Mouse (Mus musculus) thymus, postnatal 0 days (tissue): ENCODE measurements around the gene Styx. TPM values are rescaled to one million over a fixed set of nuclear protein-coding genes. Genes with fewer than 3 reads are reported as not detected.

Experiments used
- DNase-seq: peaks from one replicate; pipeline ENCODE4 v3.0.0-alpha.2; 2015; ENCODE audit warnings: low spot score
- polyA plus RNA-seq: library from polyadenylated mRNA; unstranded; fragments of >200 nt; fragmentation: Nextera tagmentation; extraction: Ambion mirVana; gene quantifications from 2 replicates; pipeline ENCODE4 v1.2.1, GENCODE M21; 2015

The Styx gene
- polyA plus RNA-seq, 1 experiment from 2014 or later, result 82.0 TPM

DNA sequence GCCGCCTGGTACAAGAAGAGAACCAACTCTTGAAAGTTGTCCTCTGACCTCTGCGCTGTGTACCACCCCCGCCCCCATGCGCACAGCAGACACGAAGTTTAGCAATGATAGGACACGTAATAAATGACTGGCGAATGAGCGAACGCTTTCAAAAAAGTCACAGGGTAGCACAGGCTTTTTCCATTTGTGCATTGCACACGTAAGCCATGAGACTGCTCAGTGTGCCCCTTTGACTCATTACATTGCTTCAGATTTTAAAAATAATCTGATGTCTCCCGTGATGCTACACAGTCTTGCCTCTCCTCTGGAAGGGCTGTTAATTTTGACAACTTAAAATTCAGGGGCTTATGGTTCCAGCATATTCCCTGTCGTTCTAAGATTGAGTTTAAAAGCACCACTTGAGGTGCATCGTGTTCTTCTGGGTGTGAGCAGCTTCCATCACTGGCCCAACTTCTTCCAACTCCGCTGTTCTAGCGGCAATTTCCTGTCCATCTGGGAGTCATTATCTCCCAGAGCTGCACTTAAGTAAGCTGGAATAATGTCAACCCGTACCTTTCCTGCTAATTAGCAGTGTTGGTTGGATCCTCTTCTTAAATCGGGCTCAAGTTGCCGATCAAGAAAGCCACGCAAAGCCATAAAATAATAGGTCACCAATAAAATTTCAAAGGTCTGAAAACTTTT, 87.5 kb downstream of the Styx start:
- no peak for DNase-seq

DNA sequence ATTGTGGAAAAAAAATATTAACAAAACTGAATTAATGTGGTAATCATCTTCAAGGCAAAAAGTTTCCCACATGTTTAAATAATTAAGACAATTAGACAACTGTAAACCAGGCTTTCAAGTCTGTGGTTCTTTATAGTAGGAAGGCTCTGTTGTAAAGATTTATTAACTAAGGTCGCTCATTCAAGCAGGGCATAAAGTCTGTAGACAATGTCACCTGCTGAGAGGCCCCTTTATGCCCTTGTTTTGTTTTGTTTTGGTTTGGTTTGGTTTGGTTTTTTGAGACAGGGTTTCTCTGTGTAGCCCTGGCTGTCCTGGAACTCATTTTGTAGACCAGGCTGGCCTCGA, 88.0 kb downstream of the Styx start:
- DNase-seq, result no peak

DNA sequence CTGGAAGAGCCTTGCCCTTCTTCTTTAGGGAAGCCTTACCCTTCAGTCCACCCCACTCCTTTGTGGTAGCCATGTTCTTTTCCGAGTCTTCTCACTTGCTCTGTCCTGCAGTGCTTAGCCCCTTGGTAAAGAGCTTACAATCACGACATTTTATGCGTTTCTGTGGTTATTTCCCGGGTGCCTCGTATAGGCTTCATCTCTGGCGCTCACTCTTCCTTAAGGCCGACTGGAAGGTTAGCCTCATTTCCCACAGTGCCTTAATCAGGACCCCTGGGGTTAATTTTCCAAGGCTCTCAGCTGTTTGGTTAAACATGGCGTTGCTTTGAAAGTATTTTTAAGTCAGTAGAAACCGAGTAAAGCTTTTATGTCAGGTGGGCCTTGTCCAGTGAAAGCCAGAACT, 88.5 kb downstream of the Styx start:
- no peak for DNase-seq

DNA sequence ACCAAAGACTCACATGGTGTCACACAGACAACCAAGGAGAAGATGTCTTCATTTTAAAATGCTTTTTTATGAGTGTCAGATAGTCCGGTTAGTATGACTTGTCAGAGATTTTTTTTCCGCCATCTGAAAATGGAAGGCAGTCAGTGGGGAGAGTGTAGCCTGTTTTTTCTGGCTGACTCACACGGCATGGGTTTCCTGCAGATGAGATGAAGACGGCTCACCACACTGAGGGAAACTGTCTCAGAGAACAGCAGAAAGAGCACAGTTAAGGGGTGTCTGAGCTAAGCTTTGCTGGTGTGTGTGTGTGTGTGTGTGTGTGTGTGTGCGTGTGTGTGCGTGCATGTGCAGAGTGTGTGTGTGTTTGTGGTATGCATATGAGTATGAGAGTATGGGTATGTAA, 90.4 kb downstream of the Styx start:
- DNase-seq, result no peak

DNA sequence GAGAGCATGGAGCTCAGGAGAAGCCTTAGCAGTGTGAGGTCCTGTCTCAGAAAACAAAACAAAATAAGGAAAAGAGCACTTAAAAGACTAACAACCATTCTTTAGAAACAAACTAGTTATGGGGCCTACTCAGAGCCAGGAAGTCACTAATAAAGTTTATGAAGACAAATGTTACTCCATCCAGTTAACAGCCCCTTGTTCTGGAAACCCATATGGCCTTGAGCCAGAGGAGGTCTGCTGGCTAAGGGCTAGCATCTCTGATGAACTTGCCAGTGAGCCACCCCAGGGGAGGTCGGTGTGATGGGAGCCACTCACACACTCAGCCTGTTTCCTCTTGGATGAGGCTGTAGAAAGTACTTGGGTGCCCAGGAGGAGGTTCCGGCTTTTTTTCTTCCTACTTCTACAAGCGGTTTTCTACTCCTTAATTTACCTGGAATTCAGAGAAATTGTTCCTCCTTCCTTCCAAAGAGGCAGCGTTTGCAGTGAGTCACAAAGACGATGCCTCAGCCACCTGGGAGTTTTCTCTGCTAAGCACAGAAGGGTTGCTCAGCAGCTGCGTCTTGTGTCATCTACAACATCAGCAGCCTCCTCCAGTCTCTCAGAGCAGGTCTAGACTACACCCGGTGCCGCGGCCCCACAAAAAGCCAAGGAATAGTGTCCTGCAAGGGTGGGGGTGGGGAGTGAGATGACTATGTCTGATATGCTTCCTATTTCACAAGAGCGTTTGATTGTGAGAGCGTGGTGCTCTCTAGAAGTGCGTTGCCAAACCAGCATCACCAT, 92.1 kb downstream of the Styx start:
- DNase-seq, result no peak

DNA sequence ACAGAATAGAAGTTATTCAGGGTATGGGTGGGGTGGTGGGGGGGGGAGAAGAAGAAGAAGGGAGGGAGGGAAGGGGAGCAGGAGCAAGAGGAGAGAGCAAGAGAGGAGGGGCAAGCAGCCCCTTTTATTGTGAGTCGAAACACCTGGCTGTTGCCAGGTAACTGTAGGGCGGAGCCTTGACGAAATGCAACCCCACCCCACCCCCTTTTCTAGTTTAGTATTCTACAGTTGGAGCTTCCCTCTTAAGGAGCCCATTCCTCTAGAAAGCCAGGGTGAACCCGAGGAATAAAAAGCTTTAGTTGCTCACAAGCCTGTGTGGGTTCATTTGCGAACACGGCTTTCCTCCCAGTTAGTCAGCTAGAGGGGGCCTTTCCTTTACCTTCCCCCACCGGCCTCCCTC, 94.0 kb downstream of the Styx start:
- DNase-seq, result no peak

DNA sequence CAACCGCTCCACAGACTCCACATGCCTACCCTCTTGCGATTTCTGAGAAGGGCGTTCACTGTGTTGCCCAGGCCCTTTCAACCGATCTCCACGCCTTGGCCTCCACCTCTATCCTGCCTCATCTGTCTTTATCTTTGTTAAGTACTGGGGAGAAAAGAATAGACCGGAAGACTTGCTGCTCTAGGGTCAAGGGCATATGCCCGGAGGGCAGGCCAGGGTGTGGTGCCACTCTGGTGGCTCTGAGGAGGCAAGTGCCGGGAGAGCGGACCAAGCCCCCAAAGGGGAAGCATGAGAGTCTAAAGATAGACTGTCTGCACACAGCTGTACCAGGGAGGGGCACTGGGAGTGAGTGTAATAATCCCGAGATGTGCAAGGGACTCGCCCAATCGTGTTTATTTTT, 94.6 kb downstream of the Styx start:
- DNase-seq, result no peak

DNA sequence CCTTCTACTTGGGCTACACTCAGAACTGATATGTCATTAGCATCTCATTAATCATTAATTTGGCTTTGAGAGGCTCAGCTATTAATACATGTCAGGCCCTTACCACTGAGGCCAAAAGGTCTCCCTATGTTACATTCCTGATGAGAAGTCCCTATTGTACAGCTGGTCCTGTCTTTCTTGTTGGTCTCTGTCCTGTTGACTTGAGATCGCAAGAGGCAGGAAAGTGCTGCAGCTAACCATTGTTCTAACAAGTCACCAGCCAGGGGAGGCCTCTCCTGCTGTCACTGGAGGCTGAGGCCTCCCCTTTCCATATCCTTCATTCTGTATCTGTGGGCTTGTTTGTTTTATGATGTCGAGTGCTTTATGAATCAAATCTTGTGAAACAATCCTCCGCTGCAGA, 95.9 kb downstream of the Styx start:
- no peak for DNase-seq

DNA sequence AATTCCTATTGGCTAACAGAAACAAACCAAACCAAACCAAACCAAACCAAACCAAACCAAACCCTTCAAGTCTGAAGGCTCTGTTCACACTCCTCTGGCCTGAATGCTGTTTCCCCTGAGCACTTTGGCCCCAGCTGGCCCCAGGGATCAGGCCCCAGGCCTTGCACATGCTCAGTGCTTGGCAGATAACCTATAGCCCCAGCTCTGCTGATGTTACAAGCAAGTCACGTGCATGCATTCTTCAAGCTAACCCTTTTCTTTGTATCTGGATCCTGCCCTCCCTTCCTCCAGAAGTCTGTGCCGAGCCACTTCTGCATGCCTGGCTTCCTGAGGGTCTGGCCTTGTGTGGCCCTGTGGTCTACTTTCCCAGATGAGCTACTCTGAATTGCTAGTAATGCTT, 100.2 kb downstream of the Styx start:
- DNase-seq, result no peak

DNA sequence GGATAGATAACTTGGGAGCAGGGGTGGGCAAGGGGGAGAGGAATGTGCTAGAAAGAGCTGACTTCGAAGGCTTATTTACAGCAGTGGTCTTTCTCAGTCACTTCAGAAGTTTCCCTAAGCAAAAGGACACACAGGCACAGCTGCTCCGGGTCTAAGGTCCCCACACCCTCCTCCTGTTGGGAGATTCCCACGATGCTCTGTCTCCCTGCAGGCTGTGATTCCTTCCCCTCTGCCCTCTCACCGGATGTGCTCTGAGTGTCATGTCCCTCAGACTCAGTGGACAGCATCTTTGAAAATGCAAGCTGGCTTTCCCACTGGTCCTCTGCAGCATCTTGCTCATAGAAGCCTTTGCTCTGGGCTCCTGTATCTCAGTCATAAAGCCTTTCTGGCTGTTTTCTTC, 101.3 kb downstream of the Styx start:
- DNase-seq, result no peak

DNA sequence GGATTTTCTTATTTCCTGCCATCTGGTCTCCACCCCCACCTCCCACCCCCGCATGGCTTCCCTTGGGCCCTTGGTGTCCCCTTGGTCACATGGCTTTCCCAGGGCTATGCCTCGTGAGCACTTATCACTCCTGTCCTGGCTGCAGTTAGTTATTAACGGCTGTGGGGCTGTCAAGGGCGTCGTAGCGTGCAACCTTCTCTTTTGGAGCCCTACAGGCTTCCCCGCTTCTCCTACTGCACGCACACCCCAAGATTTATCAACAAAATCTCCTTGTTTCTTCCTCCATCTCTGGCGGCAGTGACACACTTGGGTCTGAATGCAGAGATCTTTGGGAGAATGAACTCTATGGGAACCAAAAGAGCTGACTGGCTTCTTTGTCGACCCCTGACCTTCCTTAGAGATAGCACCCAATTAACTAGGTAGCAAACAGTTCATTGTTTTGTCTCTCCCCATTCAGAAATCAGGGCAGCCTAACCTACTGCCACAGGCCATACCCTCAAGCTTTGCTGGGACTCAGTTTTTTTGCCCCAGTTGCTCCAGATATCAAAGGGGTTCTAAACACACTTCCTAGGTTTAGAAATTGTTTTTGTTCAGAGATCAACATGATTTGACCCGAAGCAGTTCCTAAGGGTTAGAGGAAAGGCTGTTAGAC, 102.1 kb downstream of the Styx start:
- DNase-seq, result no peak

DNA sequence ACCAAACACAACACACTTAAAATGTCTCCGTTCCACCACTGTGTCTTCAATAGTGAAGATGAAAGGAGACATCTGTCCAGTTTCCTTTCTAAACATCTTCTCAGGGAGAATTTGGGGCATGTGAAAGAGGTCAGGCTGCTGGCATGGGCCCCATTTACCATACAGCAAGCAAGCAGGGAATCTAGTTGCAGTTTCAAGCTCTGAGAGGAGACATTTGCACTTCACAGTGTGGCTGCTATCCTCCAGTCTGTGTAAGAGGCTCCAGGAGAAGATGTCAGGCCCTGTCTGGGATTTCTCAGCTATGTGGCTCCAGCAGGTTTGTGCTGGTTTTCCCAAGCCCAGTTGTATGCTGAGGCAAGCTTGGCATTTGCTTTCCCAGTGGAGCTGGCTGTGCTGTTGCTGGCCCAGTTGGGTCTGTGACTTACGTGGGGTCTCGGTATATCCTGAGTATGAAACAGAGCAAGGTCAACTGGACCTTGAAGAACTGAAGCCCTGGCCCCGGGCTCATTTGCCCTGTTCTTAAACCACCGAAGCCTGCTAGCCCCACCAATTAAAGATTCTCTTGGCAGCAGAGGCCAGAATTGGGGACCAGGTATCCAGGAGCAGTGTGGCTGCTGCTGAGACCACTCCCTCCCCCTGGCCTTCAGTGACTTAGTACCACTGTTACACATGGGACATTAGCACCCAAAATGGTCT, 102.8 kb downstream of the Styx start:
- no peak for DNase-seq

DNA sequence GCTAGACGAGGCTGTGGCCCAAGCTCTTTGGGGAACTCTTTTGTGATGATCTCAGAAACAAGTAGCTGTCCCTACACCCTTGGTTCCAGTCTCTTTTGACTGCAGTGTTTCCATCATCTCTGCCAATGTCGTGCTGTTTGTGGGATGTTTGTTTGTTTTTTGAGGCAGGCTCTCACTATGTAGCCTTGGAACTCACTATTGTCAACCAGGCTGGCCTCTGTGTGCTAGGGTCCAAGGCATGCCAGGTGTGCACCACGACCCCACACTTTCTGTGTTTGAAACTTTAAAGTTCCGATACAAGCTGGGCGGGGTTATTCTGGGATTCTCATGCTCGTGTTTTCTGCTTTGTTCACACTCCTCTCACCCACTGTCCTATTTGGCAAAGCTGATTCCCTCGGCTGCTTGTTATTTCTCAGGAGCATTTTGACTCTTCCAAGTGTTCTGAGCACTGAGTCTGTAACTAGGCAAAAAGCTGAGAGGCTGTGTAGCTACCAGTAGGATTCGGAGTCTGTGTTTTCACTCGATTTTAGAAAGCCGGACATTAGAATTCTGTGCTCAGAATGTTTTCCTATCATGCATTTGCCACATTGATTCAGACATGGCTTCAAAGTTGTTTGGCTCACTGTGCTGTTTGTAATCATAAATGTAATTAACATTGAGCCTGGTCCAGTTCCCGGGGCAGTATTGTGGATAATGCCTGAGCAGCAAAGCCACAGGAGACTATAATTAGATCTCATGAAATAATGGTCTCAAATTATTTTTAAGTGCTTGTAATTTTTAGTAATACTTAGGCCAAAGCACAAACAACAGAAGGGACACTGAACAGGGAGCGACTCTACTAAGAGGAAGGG, 105.0 kb downstream of the Styx start:
- DNase-seq, result no peak

DNA sequence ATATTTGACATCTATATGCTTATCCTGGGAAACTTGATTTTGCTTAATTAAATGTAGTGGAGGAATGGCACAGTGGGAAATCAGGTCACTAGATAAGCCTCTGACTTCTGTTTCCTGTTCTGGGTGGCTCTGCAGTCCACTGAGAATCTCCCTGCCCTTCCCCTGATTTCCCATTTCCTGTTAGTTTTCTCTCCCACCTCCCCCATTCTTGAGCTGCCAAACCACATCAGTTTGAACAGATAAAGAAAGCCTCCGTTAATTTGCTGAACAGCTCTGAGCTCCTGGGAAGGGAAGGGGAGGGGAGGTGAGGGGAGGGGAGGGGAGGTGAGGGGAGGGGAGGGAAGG, 105.6 kb downstream of the Styx start:
- DNase-seq, result no peak

DNA sequence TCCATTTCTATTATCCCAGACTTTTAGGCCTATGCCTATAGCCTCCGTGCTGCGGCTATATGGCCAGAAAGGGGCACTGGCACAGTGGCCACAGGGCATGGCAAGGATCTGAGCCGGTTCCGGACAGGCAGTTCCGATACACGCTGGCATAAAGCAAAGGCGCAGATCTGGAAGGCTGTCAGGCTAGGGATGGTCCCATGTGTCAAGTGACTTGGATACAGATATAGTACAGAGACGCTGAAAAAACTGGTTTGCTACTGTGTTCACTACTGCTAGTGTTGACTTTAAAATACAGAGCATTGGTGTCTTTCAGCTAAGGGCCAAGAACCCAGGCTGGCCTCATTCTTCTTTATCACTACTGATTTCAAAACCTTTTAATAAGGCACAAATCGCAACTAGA, 106.1 kb downstream of the Styx start:
- DNase-seq, result no peak

DNA sequence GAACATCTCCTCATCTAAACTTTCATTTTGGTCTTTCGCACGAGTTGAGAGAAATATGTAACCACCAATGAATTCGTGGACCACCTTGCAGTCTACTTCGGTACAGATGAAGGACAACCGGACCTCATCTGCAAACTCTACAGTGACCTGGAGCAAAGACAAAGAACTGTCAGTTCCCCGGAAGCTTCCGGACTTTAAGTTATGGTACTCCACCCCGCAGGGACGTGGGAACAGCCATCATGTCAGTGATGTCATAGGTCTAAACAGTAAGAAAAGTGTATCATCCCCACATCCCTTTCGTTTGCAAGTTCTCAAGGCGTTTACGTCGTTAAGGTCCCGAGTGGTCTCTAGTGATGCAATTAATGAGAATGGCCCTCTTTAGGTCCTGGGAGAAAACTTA, 109.0 kb downstream of the Styx start:
- DNase-seq, result no peak

DNA sequence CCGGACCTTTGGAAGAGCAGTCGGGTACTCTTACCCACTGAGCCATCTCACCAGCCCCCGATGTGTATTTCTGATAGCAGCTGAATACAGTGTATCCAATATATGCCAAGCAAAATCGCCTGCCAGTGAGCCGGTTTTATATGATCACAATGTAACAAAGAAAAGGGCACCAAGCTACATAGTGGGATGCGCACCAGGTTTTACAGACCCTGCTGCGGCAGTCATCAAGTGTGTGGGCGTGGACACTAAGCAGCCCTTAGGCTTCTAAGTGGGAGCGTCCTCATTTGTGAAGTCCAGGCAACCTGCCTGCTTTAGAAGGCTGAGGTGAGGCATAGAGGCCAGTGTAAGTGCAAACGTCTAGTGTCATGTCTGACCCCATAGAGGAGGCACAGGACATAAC, 109.6 kb downstream of the Styx start:
- DNase-seq, result no peak

DNA sequence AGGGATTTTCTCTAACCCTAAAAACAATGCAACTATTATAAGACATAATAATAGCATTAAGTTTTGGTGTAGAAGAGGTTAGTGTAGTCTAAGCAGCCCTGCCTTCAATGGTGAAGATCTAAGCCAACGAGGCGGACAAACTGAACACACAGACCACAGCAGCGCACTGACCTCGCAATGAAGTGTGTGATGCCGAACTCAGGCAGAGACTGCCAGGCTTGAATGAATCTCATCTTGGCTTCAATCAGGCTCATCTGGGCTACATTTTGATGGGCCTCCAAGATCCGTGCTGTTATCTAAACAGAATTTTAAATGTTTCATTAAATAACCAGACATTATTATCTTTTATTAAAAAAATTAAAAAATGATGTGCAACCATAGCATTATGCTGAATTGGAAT, 111.1 kb downstream of the Styx start:
- DNase-seq, result no peak

DNA sequence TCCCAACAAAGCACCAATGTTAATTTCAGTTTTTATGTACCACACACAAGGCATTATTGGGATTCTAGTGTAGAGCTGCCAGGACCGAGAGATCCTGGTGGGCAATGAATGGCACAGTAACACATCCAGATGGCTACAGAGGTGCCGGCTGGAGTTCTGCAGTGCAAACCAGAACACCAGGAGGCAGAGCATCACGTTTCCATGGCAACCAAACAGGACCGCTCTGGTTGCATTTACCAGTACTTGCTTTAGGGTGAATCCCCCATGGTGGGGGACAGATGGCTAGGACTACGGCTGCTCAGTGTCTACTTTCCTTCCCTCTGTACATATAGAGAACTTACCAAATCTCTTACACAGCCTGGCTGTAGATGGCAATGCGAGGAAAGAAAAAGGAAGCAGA, 111.5 kb downstream of the Styx start:
- no peak for DNase-seq

DNA sequence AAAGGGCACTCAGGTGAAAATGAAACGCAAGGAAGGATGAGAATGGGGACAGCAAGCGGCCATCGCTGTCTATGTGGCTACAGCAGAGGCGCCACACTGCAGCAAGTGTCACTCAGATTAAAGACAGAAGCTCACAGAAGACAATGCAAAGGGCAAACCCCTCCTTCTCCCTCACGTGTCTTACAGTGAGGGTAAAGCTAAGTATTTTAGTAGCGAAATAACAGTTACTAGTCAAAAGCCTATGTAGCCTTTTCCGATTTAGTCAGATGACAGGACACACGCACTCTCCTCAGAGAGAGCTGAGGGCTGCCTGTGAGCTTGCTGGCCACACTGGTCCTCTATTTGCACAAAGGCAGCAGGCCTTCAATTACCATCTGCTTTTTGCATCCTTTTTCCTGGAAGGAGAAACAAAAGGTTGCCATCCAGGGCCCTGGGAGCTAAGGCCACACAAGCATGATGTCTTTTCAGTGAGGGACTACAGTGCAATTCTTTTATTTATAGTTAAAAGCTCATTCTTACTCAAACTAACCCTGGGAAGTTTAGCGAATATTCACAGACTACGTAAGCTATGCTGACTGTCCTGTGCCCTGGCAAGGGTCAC, 112.1 kb downstream of the Styx start:
- DNase-seq, result no peak

DNA sequence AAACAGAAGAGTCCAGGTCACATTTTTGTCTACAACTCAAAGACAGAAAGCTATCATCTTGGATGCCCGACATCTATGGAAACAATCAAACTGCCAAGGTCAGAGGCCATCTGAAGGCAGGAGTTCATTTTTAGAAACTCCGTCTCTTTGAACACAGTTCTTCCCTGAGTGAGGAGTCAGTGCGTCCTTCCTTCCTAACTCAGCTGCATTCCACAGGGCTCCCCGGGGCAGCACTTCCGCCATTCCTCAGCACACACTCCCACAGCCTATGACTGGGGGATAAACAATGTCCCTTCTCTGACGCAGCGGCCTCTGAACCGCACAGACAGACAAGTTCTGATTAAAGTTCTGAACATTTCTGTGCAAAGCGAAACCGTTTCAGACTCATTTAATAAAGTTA, 112.7 kb downstream of the Styx start:
- DNase-seq, result no peak
